Mouse (Mus musculus) WW6 (cell line): Measurements from ENCODE around the gene N6amt1.
A peak's percentile ranks its signal among the peaks of the same experiment; 100 is the strongest.

Experiments
- DNase-seq: peaks from one replicate; pipeline ENCODE4 v3.0.0-alpha.2; 2013; ENCODE audit warnings: low read depth, low spot score

Gene N6amt1

GRCm38 (mm10) chr16:87387444-87387977, 33.5 kb downstream of the N6amt1 start:
- no peak for DNase-seq

GRCm38 (mm10) chr16:87393813-87394548, 40.0 kb downstream of the N6amt1 start:
- DNase-seq = peak; percentile 40

- peak; percentile 71 for DNase-seq
Measured at GRCm38 (mm10) chr16:87405001-87405400, 51.0 kb downstream of the N6amt1 start.
